Mouse (Mus musculus) liver, postnatal 0 days (tissue): Measurements from ENCODE around the gene Kif1b.

ENCODE experiments used
- CTCF ChIP-seq: sonication (generic); IDR thresholded peaks from 2 replicates; pipeline ENCODE4 v1.5.1; 2016; ENCODE audit warnings: antibody characterized with exemption, low read depth
- EP300 ChIP-seq: IDR thresholded peaks from 2 replicates; pipeline ENCODE4 v1.6.1; 2016; ENCODE audit warnings: antibody characterized with exemption, low read depth, mild to moderate bottlenecking

DNA sequence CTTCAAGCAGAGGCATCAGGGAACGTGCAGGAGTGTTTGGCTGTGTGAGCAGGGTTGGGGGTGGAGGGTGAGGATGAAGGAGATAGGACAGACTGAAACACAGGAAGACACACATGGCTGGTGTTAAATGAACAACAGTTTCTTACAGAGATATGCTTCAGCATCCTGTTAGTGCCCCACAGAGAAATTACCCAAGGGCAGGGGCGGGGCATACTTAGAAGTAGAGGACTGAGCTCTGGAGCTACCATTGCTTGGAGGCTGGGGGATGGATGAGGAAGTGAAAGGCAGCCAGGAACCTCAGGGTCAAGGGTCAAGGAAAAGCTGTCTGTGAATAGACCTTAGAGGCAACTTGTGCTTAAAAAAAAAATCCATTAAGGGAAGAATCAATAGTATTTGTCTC is 33.2 kb upstream of the Kif1b start:
- TF ChIP-seq CTCF, result no peak
- no peak for TF ChIP-seq EP300
